Mouse (Mus musculus) hindlimb bud, embryonic 11.5 days (tissue): Measurements from ENCODE around the gene Spdef.

ENCODE experiments used
- DNase-seq: peaks from one replicate; pipeline ENCODE4 v3.0.0-alpha.2; 2012; ENCODE audit warnings: low read depth, low spot score; ENCODE audit errors: extremely low spot score

Spdef gene

DNA sequence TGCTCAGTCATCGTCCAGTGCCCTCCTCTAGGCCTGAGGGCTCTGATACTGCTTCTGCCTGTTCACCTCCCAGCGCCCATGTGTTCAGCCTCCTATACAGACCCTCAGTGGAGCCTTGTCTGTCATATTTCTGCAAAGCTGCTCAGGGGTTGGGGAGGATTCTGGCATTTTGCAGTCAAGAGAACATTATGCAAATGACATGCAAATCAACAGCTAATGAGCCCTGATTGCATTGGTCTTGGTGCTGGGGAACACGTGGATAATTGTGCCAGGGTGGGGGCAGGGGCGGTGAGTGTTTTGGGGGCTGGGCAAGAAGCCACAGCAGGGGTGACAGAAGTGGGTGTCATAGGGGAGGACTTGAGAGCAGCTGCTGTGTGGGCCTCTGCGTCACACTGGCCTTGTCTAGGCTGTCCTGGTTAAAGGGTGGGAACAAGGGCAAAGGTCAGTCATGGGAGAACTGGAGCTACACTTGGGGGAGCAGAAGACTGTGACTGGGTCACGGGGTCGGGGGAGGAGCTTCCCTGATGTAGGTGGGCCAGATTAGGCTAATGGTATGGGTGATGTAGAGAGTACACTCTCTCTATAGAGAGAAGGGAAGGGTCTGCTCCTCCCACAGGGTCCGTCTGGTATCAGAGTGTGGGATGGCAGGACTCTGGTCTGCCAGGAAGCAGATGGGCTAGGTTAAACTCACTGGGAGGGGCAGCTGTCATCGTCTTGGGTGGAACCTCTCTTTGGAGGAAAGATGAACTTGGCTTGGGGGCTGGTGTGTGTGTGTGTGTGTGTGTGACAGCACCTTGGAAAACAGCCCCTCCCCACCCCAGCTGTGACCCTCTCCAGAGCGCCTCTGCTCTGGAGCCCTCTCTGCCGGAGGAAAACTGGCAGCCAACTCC is 49.6 kb downstream of the Spdef start:
- DNase-seq, result no peak

- DNase-seq, result no peak
Measured at GRCm38 (mm10) chr17:27677756-27678155, 51.0 kb downstream of the Spdef start.

DNA sequence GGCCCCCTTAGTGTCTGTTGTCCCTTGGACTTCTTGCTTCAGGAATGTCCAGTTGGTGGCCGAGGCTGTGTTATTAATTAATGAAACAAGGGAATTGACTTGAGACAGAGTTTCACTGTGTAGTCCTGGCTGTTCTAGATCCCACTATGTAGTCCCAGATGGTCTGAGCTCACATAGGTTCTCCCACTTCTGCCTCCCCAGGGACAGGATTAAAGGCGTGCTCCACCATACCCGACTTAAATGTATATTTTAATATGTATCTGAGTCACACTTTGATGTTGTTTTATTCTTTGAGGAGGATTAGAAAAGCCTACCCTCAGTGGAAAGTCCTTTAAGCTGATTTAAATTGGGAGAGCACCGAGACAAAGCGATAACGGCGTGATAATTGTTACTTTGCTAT is 52.5 kb downstream of the Spdef start:
- DNase-seq, result no peak

GRCm38 (mm10) chr17:27675453-27675852 is 53.3 kb downstream of the Spdef start:
- DNase-seq, result no peak

- no peak for DNase-seq
Measured at GRCm38 (mm10) chr17:27673945-27674344, 54.8 kb downstream of the Spdef start.

DNA sequence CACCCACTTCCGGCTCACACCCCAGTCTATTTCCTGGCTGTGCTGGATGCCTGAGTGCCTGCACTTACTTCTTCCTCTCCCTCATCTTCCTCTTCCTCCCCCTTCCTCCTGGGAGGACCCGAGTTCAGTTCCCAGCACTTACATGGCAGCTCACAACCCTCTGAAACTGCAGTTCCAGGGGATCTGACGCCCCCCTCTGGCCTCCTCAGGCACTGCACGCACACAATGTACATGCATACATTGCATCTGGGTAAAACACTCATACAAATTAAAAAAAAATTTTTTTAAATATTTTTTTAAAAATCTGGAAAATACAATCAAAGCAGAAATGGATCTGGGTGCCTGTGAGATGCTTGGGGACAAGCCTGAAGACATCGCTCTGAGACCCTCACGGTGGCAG is 57.0 kb downstream of the Spdef start:
- no peak for DNase-seq
